Mouse (Mus musculus): Measurements from ENCODE around the gene Jund. TPM values are rescaled to one million over a fixed set of nuclear protein-coding genes. Genes with fewer than 3 reads are reported as not detected.
A peak's percentile ranks its signal among the peaks of the same experiment; 100 is the strongest.

Gene Jund
- total and polyA plus RNA-seq, 3 experiments = 16.5 to 18.8 TPM; not detected in 1

- H3K9me3 ChIP-seq (replicated peaks; ENCODE audit: insufficient read depth, low read length) = no peaks in the 10 kb centered on the region
- peak overlapping the region; percentile 75 for H3K9ac ChIP-seq (ENCODE audit: control insufficient read depth, low read depth, low read length, poor library complexity, severe bottlenecking)
- peak overlapping the region; percentile 76 for H3K27ac ChIP-seq (ENCODE audit: control insufficient read depth, low read depth, low read length)
- peaks cover 0 to 20% of the 10 kb centered on the region in 2 experiments; a peak in 2 of 4 replicates for H3K36me3 ChIP-seq (ENCODE audit: control insufficient read depth in 1 of 2, insufficient read depth in 2 of 2, low read length in 2 of 2)
- peak overlapping the region; percentile 64 to 67 for H3K4me3 ChIP-seq (ENCODE audit: control insufficient read depth in 1 of 2, insufficient read depth in 1 of 2, low read depth in 2 of 2, low read length in 2 of 2)
- peaks cover 22% of the 10 kb centered on the region for H3K79me2 ChIP-seq (ENCODE audit: control insufficient read depth, insufficient read depth, low read length, poor library complexity)
- TF ChIP-seq SIN3A (IDR thresholded peaks at IDR 0.05; ENCODE audit: low read length) (peak; percentile 1; the same call in 1 of the 2 replicates), KAT2A (conservative IDR thresholded peaks at IDR 0.05; ENCODE audit: low read depth, low read length) (no peak), CTCF (IDR thresholded peaks at IDR 0.05 in 2 of 3, conservative IDR thresholded peaks at IDR 0.05 in 1 of 3; ENCODE audit: control insufficient read depth in 1 of 3, insufficient read depth in 1 of 3, low read depth in 2 of 3, low read length in 3 of 3, poor library complexity in 1 of 3, severe bottlenecking in 1 of 3) (peak in 1 of 3 experiments; percentile 25; a peak in 1 of 6 replicates)
- peaks cover 5 to 21% of the 10 kb centered on the region in 2 experiments; a peak in 3 of 4 replicates for H3K4me1 ChIP-seq (ENCODE audit: control insufficient read depth in 1 of 2, insufficient read depth in 2 of 2, low read length in 2 of 2)
- no peaks in the 10 kb centered on the region for H3K27me3 ChIP-seq (ENCODE audit: control insufficient read depth in 1 of 2, insufficient read depth in 2 of 2, low read length in 2 of 2)
- peak; percentile 65 for DNase-seq (ENCODE audit: low read depth, low spot score)
Measured at GRCm38 (mm10) chr8:70672325-70673078, 26.2 kb upstream of the Jund start.

- Histone ChIP-seq H3K79me2 (ENCODE audit: control insufficient read depth, insufficient read depth, low read length, poor library complexity) (peaks cover 22% of the 10 kb centered on the region), H3K27me3 (ENCODE audit: control insufficient read depth in 1 of 2, insufficient read depth in 2 of 2, low read length in 2 of 2) (no peaks in the 10 kb centered on the region), H3K4me3 (ENCODE audit: control insufficient read depth in 1 of 2, insufficient read depth in 1 of 2, low read depth in 2 of 2, low read length in 2 of 2) (peak within 1 kb of the TSS; percentile 67 to 77), H3K27ac (ENCODE audit: control insufficient read depth, low read depth, low read length) (peak within 1 kb of the TSS; percentile 89), H3K36me3 (ENCODE audit: control insufficient read depth in 1 of 2, insufficient read depth in 2 of 2, low read length in 2 of 2) (peaks cover 0 to 20% of the 10 kb centered on the region in 2 experiments; a peak in 2 of 4 replicates), H3K9ac (ENCODE audit: control insufficient read depth, low read depth, low read length, poor library complexity, severe bottlenecking) (peak within 1 kb of the TSS; percentile 84), H3K4me1 (ENCODE audit: control insufficient read depth in 1 of 2, insufficient read depth in 2 of 2, low read length in 2 of 2) (peaks cover 5 to 21% of the 10 kb centered on the region in 2 experiments; a peak in 3 of 4 replicates), H3K9me3 (replicated peaks; ENCODE audit: insufficient read depth, low read length) (no peaks in the 10 kb centered on the region)
- peak; percentile 100 for DNase-seq (ENCODE audit: low read depth, low spot score)
- no peak for TF ChIP-seq ZC3H11A (IDR thresholded peaks at IDR 0.05; ENCODE audit: low read depth, low read length)
- peak; percentile 89 for TF ChIP-seq KAT2A (conservative IDR thresholded peaks at IDR 0.05; ENCODE audit: low read depth, low read length)
- peak; percentile 88 for TF ChIP-seq HCFC1 (IDR thresholded peaks at IDR 0.05; ENCODE audit: low read depth, low read length)
- peak; percentile 76 for TF ChIP-seq TBP (IDR thresholded peaks at IDR 0.05; ENCODE audit: low read depth, low read length)
- TF ChIP-seq ETS1 (IDR thresholded peaks at IDR 0.05; ENCODE audit: low read depth, low read length) = peak; percentile 85
- TF ChIP-seq RAD21 (IDR thresholded peaks at IDR 0.05; ENCODE audit: low read depth, low read length) = peak; percentile 33
- peak; percentile 69 to 73 (median 72) for TF ChIP-seq CTCF (IDR thresholded peaks at IDR 0.05 in 2 of 3, conservative IDR thresholded peaks at IDR 0.05 in 1 of 3; ENCODE audit: control insufficient read depth in 1 of 3, insufficient read depth in 1 of 3, low read depth in 2 of 3, low read length in 3 of 3, poor library complexity in 1 of 3, severe bottlenecking in 1 of 3)
- no peak for TF ChIP-seq MEF2A (IDR thresholded peaks at IDR 0.05; ENCODE audit: extremely low read depth, insufficient replicate concordance, low read depth, low read length, poor library complexity, severe bottlenecking)
- TF ChIP-seq UBTF (IDR thresholded peaks at IDR 0.05; ENCODE audit: borderline replicate concordance, insufficient read depth, low read depth, low read length) = no peak
- TF ChIP-seq MYC (IDR thresholded peaks at IDR 0.05; ENCODE audit: low read depth, low read length) = peak; percentile 93
- no peak for TF ChIP-seq MYB (IDR thresholded peaks at IDR 0.05; ENCODE audit: low read depth, low read length)
- peak; percentile 70 for TF ChIP-seq NELFE (IDR thresholded peaks at IDR 0.05; ENCODE audit: low read depth, low read length)
- no peak for TF ChIP-seq GABPA (IDR thresholded peaks at IDR 0.05; ENCODE audit: low read depth, low read length)
- 0 out of 2 replicates have a peak, but pooled peaks have one; percentile 9 for TF ChIP-seq RCOR1 (IDR thresholded peaks at IDR 0.05; ENCODE audit: low read depth, low read length)
- TF ChIP-seq CHD2 (IDR thresholded peaks at IDR 0.05; ENCODE audit: low read length) = peak; percentile 72; the same call in 1 of the 2 replicates
- TF ChIP-seq ZMIZ1 (IDR thresholded peaks at IDR 0.05; ENCODE audit: low read depth, low read length) = peak; percentile 74
- TF ChIP-seq POLR2AphosphoS5 (IDR thresholded peaks at IDR 0.05; ENCODE audit: borderline replicate concordance, low read depth, low read length) = peak; percentile 19; the same call in 1 of the 2 replicates
- TF ChIP-seq ZKSCAN1 (IDR thresholded peaks at IDR 0.05; ENCODE audit: low read depth, low read length) = no peak
- no peak for TF ChIP-seq JUND (IDR thresholded peaks at IDR 0.05; ENCODE audit: low read depth, low read length)
- TF ChIP-seq MXI1 (IDR thresholded peaks at IDR 0.05; ENCODE audit: low read depth, low read length) = no peak; the same call in 1 of the 2 replicates
- TF ChIP-seq SMC3 (IDR thresholded peaks at IDR 0.05; ENCODE audit: low read depth, low read length) = peak; percentile 75
- no peak for TF ChIP-seq E2F4 (IDR thresholded peaks at IDR 0.05; ENCODE audit: borderline replicate concordance, low read depth, low read length)
- peak; percentile 49 to 90 for TF ChIP-seq POLR2A (IDR thresholded peaks at IDR 0.05; ENCODE audit: control insufficient read depth in 1 of 2, insufficient read depth in 1 of 2, low read depth in 1 of 2, low read length in 2 of 2, poor library complexity in 1 of 2)
- peak; percentile 93 for TF ChIP-seq GATA1 (IDR thresholded peaks at IDR 0.05; ENCODE audit: low read depth, low read length)
- TF ChIP-seq MAFK (IDR thresholded peaks at IDR 0.05; ENCODE audit: borderline replicate concordance, low read depth, low read length) = no peak
- TF ChIP-seq NRF1 (IDR thresholded peaks at IDR 0.05; ENCODE audit: insufficient read depth, low read depth, low read length, poor library complexity, severe bottlenecking) = peak; percentile 89
Measured at GRCm38 (mm10) chr8:70673079-70673856, 25.5 kb upstream of the Jund start, which contains the start of gene Lsm4. Lsm4 (plus strand) TSS chr8:70673248.

Data from MEL (cell line).